Mouse (Mus musculus) heart, postnatal 0 days (tissue): Measurements from ENCODE around the gene Cog7.

Experiments
- CTCF ChIP-seq: IDR thresholded peaks from 2 replicates; pipeline ENCODE4 v1.5.1; 2016; ENCODE audit warnings: antibody characterized with exemption, control low read depth, low read depth
- EP300 ChIP-seq: IDR thresholded peaks from 2 replicates; pipeline ENCODE4 v1.6.1; 2016; ENCODE audit warnings: antibody characterized with exemption, low read depth

DNA sequence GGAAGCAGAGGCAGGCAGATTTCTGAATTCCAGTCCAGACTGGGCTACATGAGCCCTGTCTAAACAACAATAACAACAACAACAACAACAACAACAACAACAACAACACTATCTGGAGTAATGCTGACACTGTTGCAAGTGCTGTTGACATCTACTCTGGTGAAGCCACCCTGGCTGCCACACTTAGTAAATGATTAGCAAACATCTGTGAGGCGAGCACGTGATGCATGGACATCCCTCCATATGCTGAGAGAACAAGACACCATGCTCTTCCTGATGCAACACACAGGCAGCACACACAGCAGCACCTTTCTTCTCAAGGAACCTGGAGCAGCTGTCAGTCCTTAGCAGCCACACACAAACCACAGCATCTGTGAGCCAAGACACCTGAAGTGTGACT, 53.6 kb downstream of the Cog7 start:
- TF ChIP-seq CTCF, result no peak
- TF ChIP-seq EP300, result no peak
